Mouse (Mus musculus): ENCODE results near the gene Plcl1.
"Not testable (repeated sequence)": the region's sequence is repeated elsewhere in the genome, so short reads cannot be mapped to it uniquely, and the experiment has no call there.

GRCm38 (mm10) chr1:55512799-55513198, 107.1 kb downstream of the Plcl1 start:
- TF ChIP-seq CTCF (IDR thresholded peaks at IDR 0.05; ENCODE audit: borderline replicate concordance, extremely low read depth, insufficient read depth, insufficient read length); POLR2A (IDR thresholded peaks at IDR 0.05; ENCODE audit: borderline replicate concordance, extremely low read depth, insufficient read depth, insufficient read length, poor library complexity, severe bottlenecking): not testable (repeated sequence)

All from brain, embryonic 14.5 days (tissue).